Mouse (Mus musculus) liver, adult 2 months (tissue): ENCODE measurements around the gene Rnpc3. TPM values are rescaled to one million over a fixed set of nuclear protein-coding genes. Genes with fewer than 3 reads are reported as not detected.
"Not testable (repeated sequence)": the region's sequence is repeated elsewhere in the genome, so short reads cannot be mapped to it uniquely, and the experiment has no call there.

Experiments
- DNase-seq: peaks from one replicate; pipeline ENCODE4 v3.0.0-alpha.2; 2011; ENCODE audit warnings: low read depth, low spot score; ENCODE audit errors: extremely low read depth
- H3K27ac ChIP-seq: fragments of 200-500 bp; replicated peaks from 2 replicates; pipeline ENCODE4 v1.5.1; 2012; ENCODE audit warnings: low read depth, mild to moderate bottlenecking, control low read depth, inconsistent platforms, low read length; ENCODE audit not compliant: insufficient read depth
- H3K27me3 ChIP-seq: fragments of 200-500 bp; 2 replicates; pipeline ENCODE4 v1.6.1; 2012; ENCODE audit warnings: mild to moderate bottlenecking, moderate library complexity, low read length, inconsistent platforms; ENCODE audit not compliant: control insufficient read depth, insufficient read depth
- H3K36me3 ChIP-seq: fragments of 200-500 bp; 2 replicates; pipeline ENCODE4 v1.6.1; 2012; ENCODE audit warnings: low read length, inconsistent platforms; ENCODE audit not compliant: control insufficient read depth, insufficient read depth
- H3K4me1 ChIP-seq: fragments of 200-500 bp; 2 replicates; pipeline ENCODE4 v1.6.1; 2011; ENCODE audit warnings: low read length; ENCODE audit not compliant: control insufficient read depth, insufficient read depth
- H3K4me3 ChIP-seq: fragments of 200-500 bp; 2 replicates; pipeline ENCODE4 v1.5.1; 2011; ENCODE audit warnings: low read depth, mild to moderate bottlenecking, control low read depth, low read length, moderate library complexity; ENCODE audit not compliant: insufficient read depth
- H3K79me2 ChIP-seq: fragments of 200-500 bp; 2 replicates; pipeline ENCODE4 v1.6.1; 2012; ENCODE audit warnings: inconsistent platforms, mild to moderate bottlenecking, low read length, moderate library complexity; ENCODE audit not compliant: control insufficient read depth, insufficient read depth
- H3K9ac ChIP-seq: fragments of 200-500 bp; 2 replicates; pipeline ENCODE4 v1.6.1; 2012; ENCODE audit warnings: low read depth, mild to moderate bottlenecking, control low read depth, inconsistent platforms, low read length
- CTCF ChIP-seq: fragments of 200-500 bp; IDR thresholded peaks from 2 replicates; pipeline ENCODE4 v1.5.1; 2011; ENCODE audit warnings: low read depth, low read length, control low read depth
- POLR2A ChIP-seq: fragments of 200-500 bp; IDR thresholded peaks from 2 replicates; pipeline ENCODE4 v1.6.1; 2011; ENCODE audit warnings: low read length, control low read depth; ENCODE audit not compliant: insufficient read depth; ENCODE audit errors: extremely low read depth
- WGBS: fragments of 180-500 bp; shearing (Covaris S2); methylation state at CpG from one replicate; pipeline ENCODE4 v1.1.7; 2018; 5-methylcytosine and 5-hydroxymethylcytosine counted together
- polyA plus RNA-seq: library from polyadenylated mRNA; depleted of rRNA; stranded (reverse); fragments of >200 nt; gene quantifications from 2 replicates; pipeline ENCODE4 v1.2.3, GENCODE M21; 2012; rRNA removed
- total RNA-seq: library from RNA; depleted of rRNA; stranded (reverse); fragments of >200 nt; gene quantifications from 2 replicates; pipeline ENCODE4 v1.2.3, GENCODE M21; 2014; rRNA removed

The Rnpc3 gene
- total RNA-seq (13.9 and 18.3 TPM in 2 replicates), polyA plus RNA-seq (2.9 and 4.9 TPM in 2 replicates)

GRCm38 (mm10) chr3:113629606-113630359 lies at the start of gene Rnpc3:
TSS of gene Rnpc3 (minus strand) at chr3:113630149.
- TF ChIP-seq CTCF (peak; percentile 20; the same call in 1 of the 2 replicates), POLR2A (peak; percentile 82)
- peak; percentile 91 for DNase-seq
- under 1% methylated on average over 70 of the region's 70 CpGs for WGBS
- peak within 1 kb of the TSS; percentile 91 for H3K4me3 ChIP-seq
- H3K27ac ChIP-seq = peak within 1 kb of the TSS; percentile 94
- H3K4me1 ChIP-seq = peaks cover 7% of the 10 kb centered on the region; the same call in 1 of the 2 replicates
- H3K79me2 ChIP-seq = 0 out of 2 replicates have a peak, but pooled peaks cover 4% of the 10 kb centered on the region
- H3K36me3 ChIP-seq = peaks cover 7% of the 10 kb centered on the region; the same call in 1 of the 2 replicates
- H3K27me3 ChIP-seq = no peaks in the 10 kb centered on the region
- peak within 1 kb of the TSS; percentile 95 for H3K9ac ChIP-seq

GRCm38 (mm10) chr3:113656940-113657339 lies 27.0 kb upstream of the Rnpc3 start:
- 58% methylated on average over 2 of the region's 2 CpGs for WGBS
- H3K9ac ChIP-seq = no peak overlapping the region
- no peaks in the 10 kb centered on the region for H3K79me2 ChIP-seq
- H3K27me3 ChIP-seq = no peaks in the 10 kb centered on the region
- no peaks in the 10 kb centered on the region for H3K36me3 ChIP-seq
- TF ChIP-seq POLR2A (no peak), CTCF (peak; percentile 82)
- H3K4me3 ChIP-seq = no peak overlapping the region
- H3K4me1 ChIP-seq = no peaks in the 10 kb centered on the region
- DNase-seq = peak; percentile 12
- H3K27ac ChIP-seq = no peak overlapping the region

- H3K36me3 ChIP-seq = no peaks in the 10 kb centered on the region
- no peak overlapping the region for H3K9ac ChIP-seq
- 82% methylated on average over 3 of the region's 3 CpGs for WGBS
- no peaks in the 10 kb centered on the region for H3K79me2 ChIP-seq
- H3K27me3 ChIP-seq = no peaks in the 10 kb centered on the region
- DNase-seq = no peak
- H3K27ac ChIP-seq = no peak overlapping the region
- no peaks in the 10 kb centered on the region for H3K4me1 ChIP-seq
- TF ChIP-seq CTCF = no peak
- no peak for TF ChIP-seq POLR2A
- no peak overlapping the region for H3K4me3 ChIP-seq
These were observed 24.4 kb upstream of the Rnpc3 start for GRCm38 (mm10) chr3:113654335-113654734.

- DNase-seq, H3K36me3 ChIP-seq, H3K4me1 ChIP-seq, H3K4me3 ChIP-seq, H3K27ac ChIP-seq, H3K27me3 ChIP-seq, H3K9ac ChIP-seq, H3K79me2 ChIP-seq: not testable (repeated sequence)
- WGBS = 50% methylated on average over 3 of the region's 3 CpGs
- TF ChIP-seq CTCF = 0 out of 2 replicates have a peak, but pooled peaks have one; percentile 19
These were observed 21.4 kb upstream of the Rnpc3 start for GRCm38 (mm10) chr3:113651386-113651785.

- H3K4me1 ChIP-seq = no peaks in the 10 kb centered on the region
- H3K79me2 ChIP-seq = no peaks in the 10 kb centered on the region
- WGBS = 44% methylated on average over 1 of the region's 1 CpGs
- H3K36me3 ChIP-seq = no peaks in the 10 kb centered on the region
- no peak overlapping the region for H3K27ac ChIP-seq
- no peak for TF ChIP-seq POLR2A
- no peak overlapping the region for H3K9ac ChIP-seq
- H3K27me3 ChIP-seq = no peaks in the 10 kb centered on the region
- no peak overlapping the region for H3K4me3 ChIP-seq
- no peak for DNase-seq
These were observed 9.6 kb upstream of the Rnpc3 start for GRCm38 (mm10) chr3:113639545-113639944.

GRCm38 (mm10) chr3:113634220-113634619 lies 4.3 kb upstream of the Rnpc3 start:
- H3K27ac ChIP-seq = no peak overlapping the region
- no peak overlapping the region for H3K4me3 ChIP-seq
- DNase-seq = no peak
- peaks cover 7% of the 10 kb centered on the region; the same call in 1 of the 2 replicates for H3K4me1 ChIP-seq
- no peaks in the 10 kb centered on the region for H3K36me3 ChIP-seq
- no peak overlapping the region for H3K9ac ChIP-seq
- no peak for TF ChIP-seq POLR2A
- no peak for TF ChIP-seq CTCF
- H3K79me2 ChIP-seq = no peaks in the 10 kb centered on the region
- no peaks in the 10 kb centered on the region for H3K27me3 ChIP-seq
